Mouse (Mus musculus) myocyte (in vitro differentiated cells): Measurements from ENCODE around the gene Lbr. TPM values are rescaled to one million over a fixed set of nuclear protein-coding genes. Genes with fewer than 3 reads are reported as not detected.

Experiments
- H3K27me3 ChIP-seq: one replicate; pipeline ENCODE4 v1.6.1; 2011; ENCODE audit not compliant: control insufficient read depth, insufficient read depth, insufficient read length
- H3K36me3 ChIP-seq: one replicate; pipeline ENCODE4 v1.6.1; 2011; ENCODE audit not compliant: control insufficient read depth, insufficient read depth
- H3K4me2 ChIP-seq: one replicate; pipeline ENCODE4 v1.6.1; 2011; ENCODE audit warnings: low read depth, control low read depth
- H3K4me3 ChIP-seq: one replicate; pipeline ENCODE4 v1.5.1; 2011; ENCODE audit warnings: mild to moderate bottlenecking, control low read depth, moderate library complexity
- H3K79me2 ChIP-seq: one replicate; pipeline ENCODE4 v1.6.1; 2011; ENCODE audit not compliant: control insufficient read depth, insufficient read depth
- H3ac ChIP-seq: one replicate; pipeline ENCODE4 v1.6.1; 2011; ENCODE audit not compliant: control insufficient read depth, insufficient read length
- CEBPB ChIP-seq: IDR thresholded peaks from 2 replicates; pipeline ENCODE4 v1.6.1; 2011; ENCODE audit warnings: mild to moderate bottlenecking, moderate library complexity; ENCODE audit not compliant: poor library complexity, insufficient read depth, severe bottlenecking
- E2F4 ChIP-seq: IDR thresholded peaks from one replicate; pipeline ENCODE4 v1.6.1; 2011; ENCODE audit warnings: mild to moderate bottlenecking, control low read depth, moderate library complexity; ENCODE audit not compliant: insufficient read depth
- MAX ChIP-seq: IDR thresholded peaks from one replicate; pipeline ENCODE4 v1.6.1; 2011; ENCODE audit warnings: low read depth, mild to moderate bottlenecking, control low read depth
- MYOD1 ChIP-seq, 3 experiments: IDR thresholded peaks; one replicate each; pipeline ENCODE4 v1.6.1; 2011; ENCODE audit warnings: control low read depth in 2 of 3, low read depth in 2 of 3, mild to moderate bottlenecking in 2 of 3, moderate library complexity in 1 of 3; ENCODE audit not compliant: insufficient read length in 2 of 3, control insufficient read depth in 1 of 3
- MYOG ChIP-seq, 3 experiments: IDR thresholded peaks; one replicate each; pipeline ENCODE4 v1.6.1; 2011; ENCODE audit warnings: control low read depth in 2 of 3, low read depth in 2 of 3, mild to moderate bottlenecking in 2 of 3; ENCODE audit not compliant: insufficient read length in 2 of 3, control insufficient read depth in 1 of 3, insufficient read depth in 1 of 3
- POLR2A ChIP-seq: IDR thresholded peaks from one replicate; pipeline ENCODE4 v1.6.1; 2011; ENCODE audit warnings: low read depth, mild to moderate bottlenecking, control low read depth, moderate library complexity; ENCODE audit not compliant: insufficient read length
- POLR2AphosphoS2 ChIP-seq: IDR thresholded peaks from one replicate; pipeline ENCODE4 v1.6.1; 2011; ENCODE audit warnings: low read depth, control low read depth; ENCODE audit not compliant: insufficient read length
- REST ChIP-seq: IDR thresholded peaks from one replicate; pipeline ENCODE4 v1.6.1; 2011; ENCODE audit warnings: mild to moderate bottlenecking, control low read depth, moderate library complexity; ENCODE audit not compliant: insufficient read depth, insufficient read length
- SRF ChIP-seq: IDR thresholded peaks from one replicate; pipeline ENCODE4 v1.6.1; 2011; ENCODE audit warnings: low read depth; ENCODE audit not compliant: control insufficient read depth, insufficient read length
- TCF12 ChIP-seq: IDR thresholded peaks from one replicate; pipeline ENCODE4 v1.6.1; 2011; ENCODE audit warnings: mild to moderate bottlenecking, control low read depth; ENCODE audit not compliant: poor library complexity, insufficient read depth, severe bottlenecking
- TCF3 ChIP-seq: IDR thresholded peaks from one replicate; pipeline ENCODE4 v1.6.1; 2011; ENCODE audit warnings: low read depth, control low read depth; ENCODE audit not compliant: insufficient read length
- USF1 ChIP-seq: IDR thresholded peaks from one replicate; pipeline ENCODE4 v1.6.1; 2011; ENCODE audit warnings: low read depth, mild to moderate bottlenecking, control low read depth, moderate library complexity
- polyA plus RNA-seq: library from polyadenylated mRNA; unstranded; fragments of >200 nt; fragmentation: generic; extraction: Trizol; gene quantifications from one replicate; pipeline ENCODE4 v1.2.1, GENCODE M21; 2012; ENCODE audit warnings: missing spikeins

Gene Lbr
- polyA plus RNA-seq, 1 experiment = 15.1 TPM

GRCm38 (mm10) chr1:181862676-181863374 is 20.0 kb upstream of the Lbr start:
- TF ChIP-seq CEBPB = no peak
- no peak for TF ChIP-seq SRF
- TF ChIP-seq POLR2A = no peak
- TF ChIP-seq REST = no peak
- no peak for TF ChIP-seq E2F4
- TF ChIP-seq MAX = no peak
- no peak for TF ChIP-seq TCF3
- TF ChIP-seq USF1 = no peak
- no peak for TF ChIP-seq POLR2AphosphoS2
- no peak for TF ChIP-seq MYOG (IDR thresholded peaks at IDR 0.05; ENCODE audit: control insufficient read depth in 1 of 3, insufficient read depth in 1 of 3, insufficient read length in 2 of 3, low read depth in 2 of 3)
- no peak for TF ChIP-seq MYOD1 (IDR thresholded peaks at IDR 0.05; ENCODE audit: control insufficient read depth in 1 of 3, insufficient read length in 2 of 3, low read depth in 2 of 3)
- no peak for TF ChIP-seq TCF12

DNA sequence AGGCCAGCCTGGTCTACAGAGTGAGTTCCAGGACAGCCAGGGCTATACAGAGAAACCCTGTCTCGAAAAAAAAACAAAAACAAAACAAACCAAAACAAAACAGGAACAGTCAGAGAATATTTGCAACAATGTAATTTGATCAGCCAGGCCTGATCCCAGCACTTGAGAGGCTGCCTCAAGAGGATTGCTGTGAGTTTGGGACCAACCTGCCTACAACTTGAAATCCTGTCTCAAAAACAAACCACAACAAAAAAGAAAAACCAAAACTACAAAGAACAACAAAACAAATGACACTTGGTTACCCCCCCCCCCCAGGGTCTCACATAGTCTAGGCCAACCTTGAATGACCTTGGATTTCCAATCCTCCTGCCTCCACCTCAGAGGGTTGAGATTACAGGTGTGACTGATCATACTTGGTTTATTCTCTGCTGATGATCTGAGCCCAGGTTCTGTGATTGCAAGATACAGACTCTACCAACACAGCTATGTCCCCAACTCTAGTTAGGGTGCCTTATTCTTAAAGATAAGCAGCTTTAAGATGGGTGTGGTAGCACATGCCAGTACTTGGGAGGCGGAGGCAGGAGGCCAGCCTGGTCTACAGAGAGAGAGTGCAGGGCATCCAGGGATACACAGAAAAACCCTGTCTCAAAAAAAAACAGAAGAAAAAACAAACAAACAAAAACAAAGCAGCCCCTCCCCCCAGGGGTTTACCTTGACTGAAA is 18.5 kb upstream of the Lbr start:
- H3K4me2 ChIP-seq = peak overlapping the region; percentile 29
- H3K27me3 ChIP-seq = no peaks in the 10 kb centered on the region
- H3K4me3 ChIP-seq = no peak overlapping the region
- H3K79me2 ChIP-seq = no peaks in the 10 kb centered on the region
- TF ChIP-seq MAX (no peak), MYOD1 (IDR thresholded peaks at IDR 0.05; ENCODE audit: control insufficient read depth in 1 of 3, insufficient read length in 2 of 3, low read depth in 2 of 3) (no peak), TCF3 (no peak), E2F4 (no peak), POLR2A (no peak)
- H3ac ChIP-seq = no peak overlapping the region
- no peaks in the 10 kb centered on the region for H3K36me3 ChIP-seq

More at GRCm38 (mm10) chr1:181862676-181863374, 20.0 kb upstream of the Lbr start:
- no peak overlapping the region for H3K4me3 ChIP-seq
- no peaks in the 10 kb centered on the region for H3K79me2 ChIP-seq
- no peak overlapping the region for H3ac ChIP-seq
- no peak overlapping the region for H3K4me2 ChIP-seq
- H3K36me3 ChIP-seq = no peaks in the 10 kb centered on the region
- no peaks in the 10 kb centered on the region for H3K27me3 ChIP-seq

DNA sequence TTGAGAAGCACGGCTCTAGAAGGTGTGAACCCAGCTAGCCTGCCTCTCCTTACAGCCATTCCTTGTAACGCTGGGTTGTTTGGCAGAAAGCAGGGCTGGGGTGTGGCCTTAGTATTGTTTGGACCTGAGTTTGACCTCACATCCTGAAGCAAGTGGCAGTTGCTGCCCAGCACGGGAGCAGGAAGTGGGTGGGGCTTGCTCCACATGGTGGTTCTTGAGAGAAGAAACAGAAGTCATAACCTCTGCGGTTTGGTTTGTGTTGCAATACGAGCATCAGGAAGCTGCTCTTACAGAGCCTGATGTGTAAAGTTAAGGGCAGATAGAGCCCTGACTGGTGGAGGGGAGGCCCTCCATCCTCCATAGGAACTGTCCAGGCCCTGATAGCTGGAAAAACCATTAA is 17.8 kb upstream of the Lbr start:
- Histone ChIP-seq H3K36me3 (no peaks in the 10 kb centered on the region), H3K4me3 (no peak overlapping the region), H3K4me2 (peak overlapping the region; percentile 29), H3ac (no peak overlapping the region), H3K79me2 (no peaks in the 10 kb centered on the region), H3K27me3 (no peaks in the 10 kb centered on the region)
- TF ChIP-seq REST = no peak
- TF ChIP-seq E2F4 = no peak
- TF ChIP-seq MAX = no peak
- no peak for TF ChIP-seq TCF12
- no peak for TF ChIP-seq POLR2AphosphoS2
- no peak for TF ChIP-seq POLR2A
- peak; percentile 92 for TF ChIP-seq CEBPB
- TF ChIP-seq MYOG (IDR thresholded peaks at IDR 0.05; ENCODE audit: control insufficient read depth in 1 of 3, insufficient read depth in 1 of 3, insufficient read length in 2 of 3, low read depth in 2 of 3) = peak in 1 of 3 experiments; percentile 27
- no peak for TF ChIP-seq TCF3
- TF ChIP-seq USF1 = no peak
- TF ChIP-seq MYOD1 (IDR thresholded peaks at IDR 0.05; ENCODE audit: control insufficient read depth in 1 of 3, insufficient read length in 2 of 3, low read depth in 2 of 3) = peak in 2 of 3 experiments; percentile 9 to 46
- TF ChIP-seq SRF = no peak

DNA sequence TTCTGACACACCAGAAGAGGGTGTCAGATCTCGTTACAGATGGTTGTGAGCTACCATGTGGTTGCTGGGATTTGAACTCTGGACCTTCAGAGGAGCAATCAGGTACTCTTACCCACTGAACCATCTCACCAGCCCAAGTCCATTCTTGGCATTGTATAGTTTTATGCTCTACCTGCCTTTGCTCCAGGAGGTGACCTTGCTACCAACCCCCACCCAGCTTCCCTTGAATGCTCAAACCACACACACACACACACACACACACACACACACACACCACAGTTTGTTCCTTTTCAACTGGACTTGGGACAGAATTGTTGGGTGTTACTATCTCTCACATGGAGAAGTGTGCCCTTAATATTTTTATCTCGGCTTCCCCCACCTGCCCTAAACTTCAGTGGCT is 13.5 kb upstream of the Lbr start:
- Histone ChIP-seq H3ac (no peak overlapping the region), H3K4me3 (no peak overlapping the region), H3K4me2 (no peak overlapping the region), H3K36me3 (no peaks in the 10 kb centered on the region), H3K27me3 (no peaks in the 10 kb centered on the region), H3K79me2 (no peaks in the 10 kb centered on the region)
- no peak for TF ChIP-seq POLR2AphosphoS2

GRCm38 (mm10) chr1:181854829-181855228 is 12.0 kb upstream of the Lbr start:
- H3K4me3 ChIP-seq = no peak overlapping the region
- H3K4me2 ChIP-seq = no peak overlapping the region
- TF ChIP-seq MAX (no peak), POLR2A (no peak), TCF3 (no peak), USF1 (no peak), CEBPB (no peak), POLR2AphosphoS2 (no peak)
- H3K27me3 ChIP-seq = no peaks in the 10 kb centered on the region
- H3ac ChIP-seq = no peak overlapping the region
- no peaks in the 10 kb centered on the region for H3K36me3 ChIP-seq
- no peaks in the 10 kb centered on the region for H3K79me2 ChIP-seq
